Mouse (Mus musculus): ENCODE data around the gene Tfdp2. TPM values are rescaled to one million over a fixed set of nuclear protein-coding genes. Genes with fewer than 3 reads are reported as not detected.
A peak's percentile ranks its signal among the peaks of the same experiment; 100 is the strongest.
"Not testable (repeated sequence)": the region's sequence is repeated elsewhere in the genome, so short reads cannot be mapped to it uniquely, and the experiment has no call there.

Tfdp2 gene
- total and polyA plus RNA-seq, 2 experiments from 2014 or later: 13.5 to 15.7 TPM

DNA sequence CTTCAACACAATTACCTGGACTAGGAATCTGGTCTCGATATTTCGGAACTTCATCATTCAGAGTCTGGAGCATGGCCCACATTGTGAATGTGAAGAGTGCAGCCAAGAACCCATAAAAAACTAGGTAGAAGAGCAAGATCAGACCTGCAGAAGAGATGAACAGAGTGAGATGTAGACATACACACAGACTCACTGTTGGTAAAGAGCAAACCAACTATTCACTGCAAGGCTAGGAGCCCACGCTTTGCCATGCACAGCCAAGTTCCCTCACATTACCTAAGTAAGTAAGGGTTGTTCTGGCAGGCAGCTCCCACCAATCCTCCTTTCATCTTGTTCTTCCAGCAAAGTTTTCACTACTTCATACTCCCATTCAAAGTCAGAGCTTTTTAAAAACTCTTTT lies 149.7 kb downstream of the Tfdp2 start:
- H3K27ac ChIP-seq (ENCODE audit: low read depth, low read length): no peak overlapping the region
- H3K9me3 ChIP-seq (ENCODE audit: low read length): no peaks in the 10 kb centered on the region
- no peak overlapping the region for H3K9ac ChIP-seq (replicated peaks; ENCODE audit: low read length, poor library complexity, severe bottlenecking)
- H3K36me3 ChIP-seq (ENCODE audit: insufficient read depth, low read length): peaks cover 13% of the 10 kb centered on the region
- no peak for DNase-seq (ENCODE audit: low spot score)
- WGBS: 96% methylated on average over 3 of the region's 3 CpGs
- ATAC-seq (ENCODE audit: low FRiP score): no peak
- no peak overlapping the region for H3K4me2 ChIP-seq (ENCODE audit: low read depth, low read length, poor library complexity, severe bottlenecking)
- H3K4me3 ChIP-seq (ENCODE audit: low read depth, low read length): no peak overlapping the region
- H3K27me3 ChIP-seq (ENCODE audit: insufficient read depth, low read length): no peaks in the 10 kb centered on the region
- H3K4me1 ChIP-seq (ENCODE audit: insufficient read depth, low read length): no peaks in the 10 kb centered on the region
- TF ChIP-seq CTCF (IDR thresholded peaks at IDR 0.05): no peak

DNA sequence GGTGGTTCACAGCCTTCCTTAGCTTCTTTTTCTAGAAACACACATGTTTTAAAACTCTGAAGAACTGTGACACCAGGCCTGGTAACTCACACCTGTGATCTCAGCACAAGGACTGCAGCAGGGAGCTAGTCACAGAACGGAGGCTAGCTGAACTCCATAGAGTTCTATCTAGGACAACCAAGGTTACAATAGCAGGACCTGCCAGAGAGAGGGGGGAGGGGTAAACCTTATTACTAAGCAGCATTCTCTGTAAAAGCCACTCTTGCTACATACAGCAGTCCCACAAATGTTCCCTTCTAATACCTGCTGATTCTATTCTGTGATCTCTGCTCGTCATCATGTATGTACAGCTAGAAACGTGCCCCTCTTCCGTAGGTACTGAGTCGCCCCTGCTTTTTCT lies 152.8 kb downstream of the Tfdp2 start:
- no peak for ATAC-seq (ENCODE audit: low FRiP score)
- Histone ChIP-seq H3K9me3 (ENCODE audit: low read length) (no peaks in the 10 kb centered on the region), H3K9ac (replicated peaks; ENCODE audit: low read length, poor library complexity, severe bottlenecking) (no peak overlapping the region), H3K4me1 (ENCODE audit: insufficient read depth, low read length) (0 out of 2 replicates have a peak, but pooled peaks cover 2% of the 10 kb centered on the region), H3K36me3 (ENCODE audit: insufficient read depth, low read length) (no peaks in the 10 kb centered on the region), H3K27me3 (ENCODE audit: insufficient read depth, low read length) (no peaks in the 10 kb centered on the region), H3K27ac (ENCODE audit: low read depth, low read length) (no peak overlapping the region), H3K4me2 (ENCODE audit: low read depth, low read length, poor library complexity, severe bottlenecking) (no peak overlapping the region), H3K4me3 (ENCODE audit: low read depth, low read length) (no peak overlapping the region)
- TF ChIP-seq CTCF (IDR thresholded peaks at IDR 0.05): no peak
- no peak for DNase-seq (ENCODE audit: low spot score)
- 85% methylated on average over 5 of the region's 5 CpGs for WGBS

DNA sequence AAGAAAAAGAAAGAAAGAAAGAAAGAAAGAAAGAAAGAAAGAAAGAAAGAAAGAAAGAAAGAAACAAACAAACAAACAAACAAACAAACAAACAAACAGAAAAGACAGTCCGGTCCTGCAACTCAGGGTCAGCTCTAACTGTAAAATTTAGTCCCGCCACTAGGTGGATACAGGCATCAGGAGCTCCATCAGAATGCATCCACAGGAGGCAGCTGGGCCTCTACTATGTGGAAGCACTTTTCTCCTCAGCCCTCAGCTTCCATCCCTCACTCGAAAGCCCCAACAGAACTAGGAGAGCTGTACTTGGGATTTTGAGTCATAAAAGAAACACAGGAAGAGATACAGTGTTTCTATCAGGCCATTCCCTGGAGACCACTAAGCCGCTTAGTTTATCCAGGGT lies 153.9 kb downstream of the Tfdp2 start:
- TF ChIP-seq CTCF (IDR thresholded peaks at IDR 0.05): peak; percentile 81
- 28% methylated on average over 4 of the region's 4 CpGs for WGBS
- Histone ChIP-seq H3K9ac (replicated peaks; ENCODE audit: low read length, poor library complexity, severe bottlenecking) (no peak overlapping the region), H3K4me2 (ENCODE audit: low read depth, low read length, poor library complexity, severe bottlenecking) (no peak overlapping the region), H3K4me1 (ENCODE audit: insufficient read depth, low read length) (0 out of 2 replicates have a peak, but pooled peaks cover 2% of the 10 kb centered on the region), H3K4me3 (ENCODE audit: low read depth, low read length) (no peak overlapping the region), H3K27ac (ENCODE audit: low read depth, low read length) (no peak overlapping the region), H3K36me3 (ENCODE audit: insufficient read depth, low read length) (no peaks in the 10 kb centered on the region), H3K9me3 (ENCODE audit: low read length) (no peaks in the 10 kb centered on the region), H3K27me3 (ENCODE audit: insufficient read depth, low read length) (no peaks in the 10 kb centered on the region)
- ATAC-seq (ENCODE audit: low FRiP score) (no peak; the same call in 1 of the 2 replicates), DNase-seq (ENCODE audit: low spot score) (peak; percentile 79)

DNA sequence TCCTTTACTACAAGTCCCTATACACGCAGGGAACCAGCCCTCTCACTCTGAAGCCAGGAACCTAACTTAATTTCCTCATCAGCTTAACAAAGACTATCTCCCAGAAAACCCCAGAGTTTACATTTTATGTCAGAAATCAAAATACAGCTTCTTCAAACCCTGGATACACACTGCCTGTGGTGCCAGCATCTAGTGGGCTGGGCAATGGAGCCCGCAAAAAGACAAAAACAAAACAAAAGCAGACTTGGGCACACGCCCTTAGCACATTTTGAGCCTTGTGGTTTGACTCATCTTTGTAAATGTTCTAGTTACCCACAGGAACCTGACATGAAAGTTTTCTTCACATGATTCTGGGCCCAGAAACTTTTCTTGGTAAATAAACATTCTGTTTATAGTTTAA lies 154.4 kb downstream of the Tfdp2 start:
- 63% methylated on average over 3 of the region's 3 CpGs for WGBS
- ATAC-seq (ENCODE audit: low FRiP score): no peak

DNA sequence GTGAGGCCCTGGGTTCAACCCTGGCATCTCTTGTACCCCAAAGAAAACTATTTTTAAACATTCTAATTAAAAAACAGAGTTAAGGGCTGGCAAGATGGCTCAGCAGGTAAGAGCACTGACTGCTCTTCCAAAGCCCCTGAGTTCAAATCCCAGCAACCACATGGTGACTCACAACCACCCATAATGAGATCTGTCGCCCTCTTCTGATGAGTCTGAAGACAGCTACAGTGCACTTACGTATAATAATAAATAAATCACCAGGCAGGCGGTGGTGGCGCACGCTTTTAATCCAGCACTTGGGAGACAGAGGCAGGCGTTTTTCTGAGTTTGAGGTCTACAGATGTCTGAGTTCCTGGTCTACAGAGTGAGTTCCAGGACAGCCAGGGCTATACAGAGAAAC lies 155.7 kb downstream of the Tfdp2 start:
- DNase-seq (ENCODE audit: low spot score); H3K36me3 ChIP-seq (ENCODE audit: insufficient read depth, low read length); H3K9ac ChIP-seq (replicated peaks; ENCODE audit: low read length, poor library complexity, severe bottlenecking); H3K9me3 ChIP-seq (ENCODE audit: low read length); H3K4me2 ChIP-seq (ENCODE audit: low read depth, low read length, poor library complexity, severe bottlenecking); H3K4me3 ChIP-seq (ENCODE audit: low read depth, low read length); H3K27ac ChIP-seq (ENCODE audit: low read depth, low read length); ATAC-seq (ENCODE audit: low FRiP score); H3K27me3 ChIP-seq (ENCODE audit: insufficient read depth, low read length); H3K4me1 ChIP-seq (ENCODE audit: insufficient read depth, low read length): not testable (repeated sequence)
- WGBS: 91% methylated on average over 6 of the region's 6 CpGs

More for the DNA sequence above, 154.4 kb downstream of the Tfdp2 start:
- no peak for DNase-seq (ENCODE audit: low spot score)
- Histone ChIP-seq H3K27ac (ENCODE audit: low read depth, low read length) (no peak overlapping the region), H3K4me3 (ENCODE audit: low read depth, low read length) (no peak overlapping the region), H3K4me2 (ENCODE audit: low read depth, low read length, poor library complexity, severe bottlenecking) (no peak overlapping the region), H3K27me3 (ENCODE audit: insufficient read depth, low read length) (no peaks in the 10 kb centered on the region), H3K9me3 (ENCODE audit: low read length) (no peaks in the 10 kb centered on the region), H3K9ac (replicated peaks; ENCODE audit: low read length, poor library complexity, severe bottlenecking) (no peak overlapping the region), H3K36me3 (ENCODE audit: insufficient read depth, low read length) (no peaks in the 10 kb centered on the region), H3K4me1 (ENCODE audit: insufficient read depth, low read length) (0 out of 2 replicates have a peak, but pooled peaks cover 2% of the 10 kb centered on the region)
- no peak for TF ChIP-seq CTCF (IDR thresholded peaks at IDR 0.05)

DNA sequence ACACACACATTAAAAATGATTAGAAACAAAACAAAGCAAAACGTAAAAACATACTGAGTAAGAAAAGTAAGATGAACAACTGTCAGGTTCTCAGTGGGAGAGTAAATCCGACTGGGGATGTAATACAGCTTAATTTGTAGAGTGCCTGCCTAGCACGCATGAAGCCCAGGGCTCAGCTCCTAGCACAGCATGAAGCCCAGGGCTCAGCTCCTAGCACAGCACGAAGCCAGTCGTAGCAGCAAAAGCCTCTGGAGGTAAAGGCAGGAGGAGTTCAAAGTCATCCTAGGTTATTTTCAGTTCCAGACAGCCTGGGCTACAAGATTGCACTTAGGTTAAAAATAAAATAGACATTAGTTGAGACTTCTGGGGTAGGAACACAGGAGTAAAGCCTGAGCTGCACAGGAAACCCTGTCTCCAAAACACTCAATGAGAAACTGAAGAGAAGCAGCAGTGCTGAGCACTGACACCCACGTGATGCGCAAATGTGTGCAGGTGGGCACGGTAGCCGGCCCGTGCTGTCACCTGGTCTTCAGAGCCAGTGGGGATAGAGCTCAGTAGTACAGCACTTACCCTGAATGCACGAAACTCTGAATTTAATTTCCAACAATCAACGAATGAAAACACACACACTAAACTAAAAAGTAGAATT lies 157.2 kb downstream of the Tfdp2 start:
- no peak for TF ChIP-seq CTCF (IDR thresholded peaks at IDR 0.05)
- Histone ChIP-seq H3K4me2 (ENCODE audit: low read depth, low read length, poor library complexity, severe bottlenecking) (no peak overlapping the region), H3K9ac (replicated peaks; ENCODE audit: low read length, poor library complexity, severe bottlenecking) (no peak overlapping the region), H3K36me3 (ENCODE audit: insufficient read depth, low read length) (no peaks in the 10 kb centered on the region), H3K27me3 (ENCODE audit: insufficient read depth, low read length) (no peaks in the 10 kb centered on the region), H3K4me3 (ENCODE audit: low read depth, low read length) (no peak overlapping the region), H3K27ac (ENCODE audit: low read depth, low read length) (no peak overlapping the region), H3K9me3 (ENCODE audit: low read length) (no peaks in the 10 kb centered on the region), H3K4me1 (ENCODE audit: insufficient read depth, low read length) (0 out of 2 replicates have a peak, but pooled peaks cover 2% of the 10 kb centered on the region)
- DNase-seq (ENCODE audit: low spot score) (no peak), ATAC-seq (ENCODE audit: low FRiP score) (no peak)
- WGBS: 73% methylated on average over 12 of the region's 12 CpGs
